Mouse (Mus musculus): ENCODE measurements around the gene Tmem239. TPM values are rescaled to one million over a fixed set of nuclear protein-coding genes. Genes with fewer than 3 reads are reported as not detected.

Gene Tmem239
- polyA plus RNA-seq (2014; fragmentation: Illumina TruSeq; extraction: RNeasy Lipid Tissue Mini Kit (QIAGEN cat#74804); ENCODE audit: low read depth, low replicate concordance): not detected

GRCm38 (mm10) chr2:130406178-130406577, at the start of gene Tmem239:
Tmem239 (plus strand) TSS chr2:130406478.

GRCm38 (mm10) chr2:130397186-130397985, 8.9 kb upstream of the Tmem239 start, which contains the start of gene Cpxm1:
Cpxm1 (minus strand) TSS chr2:130397574.

GRCm38 (mm10) chr2:130404939-130405338, 1.3 kb upstream of the Tmem239 start, which contains the start of the genes Gm28372 and 1700020A23Rik:
Gm28372 (plus strand) TSS chr2:130405239.
1700020A23Rik (plus strand) TSS chr2:130405259.

GRCm38 (mm10) chr2:130424126-130424853, 18.0 kb downstream of the Tmem239 start, which contains the start of the genes Vps16 and Pced1a:
Vps16 (plus strand) TSS chr2:130424339.
Pced1a (minus strand) TSS chr2:130424701.

GRCm38 (mm10) chr2:130449794-130450433, 43.6 kb downstream of the Tmem239 start, which contains the start of gene Ptpra:
Ptpra (plus strand) TSS chr2:130450278.

Other genes with a start within 250 kb of the Tmem239 start
- gene Snrpb, start 227.1 kb upstream of the Tmem239 start, polyA plus RNA-seq (2014; fragmentation: Illumina TruSeq; extraction: RNeasy Lipid Tissue Mini Kit (QIAGEN cat#74804); ENCODE audit: low read depth, low replicate concordance): 10.7 TPM
- gene Tmc2, start 211.3 kb upstream of the Tmem239 start, polyA plus RNA-seq (2014; fragmentation: Illumina TruSeq; extraction: RNeasy Lipid Tissue Mini Kit (QIAGEN cat#74804); ENCODE audit: low read depth, low replicate concordance): not detected
- gene Nop56, start 132.0 kb upstream of the Tmem239 start, polyA plus RNA-seq (2014; fragmentation: Illumina TruSeq; extraction: RNeasy Lipid Tissue Mini Kit (QIAGEN cat#74804); ENCODE audit: low read depth, low replicate concordance): 64.5 TPM
- 122 TPM for gene Idh3b, start 121.9 kb upstream of the Tmem239 start, polyA plus RNA-seq (2014; fragmentation: Illumina TruSeq; extraction: RNeasy Lipid Tissue Mini Kit (QIAGEN cat#74804); ENCODE audit: low read depth, low replicate concordance)
- not detected for gene Ebf4, start 111.3 kb upstream of the Tmem239 start, polyA plus RNA-seq (2014; fragmentation: Illumina TruSeq; extraction: RNeasy Lipid Tissue Mini Kit (QIAGEN cat#74804); ENCODE audit: low read depth, low replicate concordance)
- 0.28 TPM for gene Cpxm1, start 8.9 kb upstream of the Tmem239 start, polyA plus RNA-seq (2014; fragmentation: Illumina TruSeq; extraction: RNeasy Lipid Tissue Mini Kit (QIAGEN cat#74804); ENCODE audit: low read depth, low replicate concordance)
- gene Gm28372, start 1.2 kb upstream of the Tmem239 start, polyA plus RNA-seq (2014; fragmentation: Illumina TruSeq; extraction: RNeasy Lipid Tissue Mini Kit (QIAGEN cat#74804); ENCODE audit: low read depth, low replicate concordance): not detected
- gene 1700020A23Rik, start 1.2 kb upstream of the Tmem239 start, polyA plus RNA-seq (2014; fragmentation: Illumina TruSeq; extraction: RNeasy Lipid Tissue Mini Kit (QIAGEN cat#74804); ENCODE audit: low read depth, low replicate concordance): not detected
- gene Vps16, start 17.9 kb downstream of the Tmem239 start, polyA plus RNA-seq (2014; fragmentation: Illumina TruSeq; extraction: RNeasy Lipid Tissue Mini Kit (QIAGEN cat#74804); ENCODE audit: low read depth, low replicate concordance): 19.0 TPM
- gene Pced1a, start 18.2 kb downstream of the Tmem239 start, polyA plus RNA-seq (2014; fragmentation: Illumina TruSeq; extraction: RNeasy Lipid Tissue Mini Kit (QIAGEN cat#74804); ENCODE audit: low read depth, low replicate concordance): 6.6 TPM
- gene Ptpra, start 43.8 kb downstream of the Tmem239 start, polyA plus RNA-seq (2014; fragmentation: Illumina TruSeq; extraction: RNeasy Lipid Tissue Mini Kit (QIAGEN cat#74804); ENCODE audit: low read depth, low replicate concordance): 98.7 TPM
- gene Mrps26, start 157.3 kb downstream of the Tmem239 start, polyA plus RNA-seq (2014; fragmentation: Illumina TruSeq; extraction: RNeasy Lipid Tissue Mini Kit (QIAGEN cat#74804); ENCODE audit: low read depth, low replicate concordance): 0.60 TPM
- gene Oxt, start 169.7 kb downstream of the Tmem239 start, polyA plus RNA-seq (2014; fragmentation: Illumina TruSeq; extraction: RNeasy Lipid Tissue Mini Kit (QIAGEN cat#74804); ENCODE audit: low read depth, low replicate concordance): not detected
- gene Avp, start 176.1 kb downstream of the Tmem239 start, polyA plus RNA-seq (2014; fragmentation: Illumina TruSeq; extraction: RNeasy Lipid Tissue Mini Kit (QIAGEN cat#74804); ENCODE audit: low read depth, low replicate concordance): not detected
- 15.0 TPM for gene Fastkd5, start 223.5 kb downstream of the Tmem239 start, polyA plus RNA-seq (2014; fragmentation: Illumina TruSeq; extraction: RNeasy Lipid Tissue Mini Kit (QIAGEN cat#74804); ENCODE audit: low read depth, low replicate concordance)
- gene Ubox5, start 223.6 kb downstream of the Tmem239 start, polyA plus RNA-seq (2014; fragmentation: Illumina TruSeq; extraction: RNeasy Lipid Tissue Mini Kit (QIAGEN cat#74804); ENCODE audit: low read depth, low replicate concordance): 7.4 TPM
- 9.0 TPM for gene Lzts3, start 236.3 kb downstream of the Tmem239 start, polyA plus RNA-seq (2014; fragmentation: Illumina TruSeq; extraction: RNeasy Lipid Tissue Mini Kit (QIAGEN cat#74804); ENCODE audit: low read depth, low replicate concordance)